Mouse (Mus musculus) myocyte (in vitro differentiated cells): ENCODE measurements at regions not wholly inside any gene's neighbourhood (a gene's known extent, or its start where the extent isn't known, plus 50 kb on each side); places are given as distances from the start of the nearest gene placed in this dataset.

ENCODE experiments used
- H3K27me3 ChIP-seq: one replicate; pipeline ENCODE4 v1.6.1; 2011; ENCODE audit not compliant: control insufficient read depth, insufficient read depth, insufficient read length
- H3K36me3 ChIP-seq: one replicate; pipeline ENCODE4 v1.6.1; 2011; ENCODE audit not compliant: control insufficient read depth, insufficient read depth
- H3K4me2 ChIP-seq: one replicate; pipeline ENCODE4 v1.6.1; 2011; ENCODE audit warnings: low read depth, control low read depth
- H3K4me3 ChIP-seq: one replicate; pipeline ENCODE4 v1.5.1; 2011; ENCODE audit warnings: mild to moderate bottlenecking, control low read depth, moderate library complexity
- H3K79me2 ChIP-seq: one replicate; pipeline ENCODE4 v1.6.1; 2011; ENCODE audit not compliant: control insufficient read depth, insufficient read depth
- H3ac ChIP-seq: one replicate; pipeline ENCODE4 v1.6.1; 2011; ENCODE audit not compliant: control insufficient read depth, insufficient read length
- CEBPB ChIP-seq: IDR thresholded peaks from 2 replicates; pipeline ENCODE4 v1.6.1; 2011; ENCODE audit warnings: mild to moderate bottlenecking, moderate library complexity; ENCODE audit not compliant: poor library complexity, insufficient read depth, severe bottlenecking
- E2F4 ChIP-seq: IDR thresholded peaks from one replicate; pipeline ENCODE4 v1.6.1; 2011; ENCODE audit warnings: mild to moderate bottlenecking, control low read depth, moderate library complexity; ENCODE audit not compliant: insufficient read depth
- MAX ChIP-seq: IDR thresholded peaks from one replicate; pipeline ENCODE4 v1.6.1; 2011; ENCODE audit warnings: low read depth, mild to moderate bottlenecking, control low read depth
- MYOD1 ChIP-seq, 3 experiments: IDR thresholded peaks; one replicate each; pipeline ENCODE4 v1.6.1; 2011; ENCODE audit warnings: control low read depth in 2 of 3, low read depth in 2 of 3, mild to moderate bottlenecking in 2 of 3, moderate library complexity in 1 of 3; ENCODE audit not compliant: insufficient read length in 2 of 3, control insufficient read depth in 1 of 3
- MYOG ChIP-seq, 3 experiments: IDR thresholded peaks; one replicate each; pipeline ENCODE4 v1.6.1; 2011; ENCODE audit warnings: control low read depth in 2 of 3, low read depth in 2 of 3, mild to moderate bottlenecking in 2 of 3; ENCODE audit not compliant: insufficient read length in 2 of 3, control insufficient read depth in 1 of 3, insufficient read depth in 1 of 3
- POLR2A ChIP-seq: IDR thresholded peaks from one replicate; pipeline ENCODE4 v1.6.1; 2011; ENCODE audit warnings: low read depth, mild to moderate bottlenecking, control low read depth, moderate library complexity; ENCODE audit not compliant: insufficient read length
- POLR2AphosphoS2 ChIP-seq: IDR thresholded peaks from one replicate; pipeline ENCODE4 v1.6.1; 2011; ENCODE audit warnings: low read depth, control low read depth; ENCODE audit not compliant: insufficient read length
- REST ChIP-seq: IDR thresholded peaks from one replicate; pipeline ENCODE4 v1.6.1; 2011; ENCODE audit warnings: mild to moderate bottlenecking, control low read depth, moderate library complexity; ENCODE audit not compliant: insufficient read depth, insufficient read length
- SRF ChIP-seq: IDR thresholded peaks from one replicate; pipeline ENCODE4 v1.6.1; 2011; ENCODE audit warnings: low read depth; ENCODE audit not compliant: control insufficient read depth, insufficient read length
- TCF12 ChIP-seq: IDR thresholded peaks from one replicate; pipeline ENCODE4 v1.6.1; 2011; ENCODE audit warnings: mild to moderate bottlenecking, control low read depth; ENCODE audit not compliant: poor library complexity, insufficient read depth, severe bottlenecking
- TCF3 ChIP-seq: IDR thresholded peaks from one replicate; pipeline ENCODE4 v1.6.1; 2011; ENCODE audit warnings: low read depth, control low read depth; ENCODE audit not compliant: insufficient read length
- USF1 ChIP-seq: IDR thresholded peaks from one replicate; pipeline ENCODE4 v1.6.1; 2011; ENCODE audit warnings: low read depth, mild to moderate bottlenecking, control low read depth, moderate library complexity

GRCm38 (mm10) chr1:81904056-81904455 is 328.9 kb upstream of the Gm9747 start:
- Histone ChIP-seq H3K4me3 (no peak overlapping the region), H3K79me2 (no peaks in the 10 kb centered on the region), H3K36me3 (no peaks in the 10 kb centered on the region), H3K27me3 (no peaks in the 10 kb centered on the region), H3ac (no peak overlapping the region), H3K4me2 (no peak overlapping the region)
- TF ChIP-seq MYOG (IDR thresholded peaks at IDR 0.05; ENCODE audit: control insufficient read depth in 1 of 3, insufficient read depth in 1 of 3, insufficient read length in 2 of 3, low read depth in 2 of 3) (no peak), POLR2A (no peak), TCF3 (no peak), CEBPB (no peak), MAX (no peak), SRF (no peak), REST (no peak), TCF12 (no peak), MYOD1 (IDR thresholded peaks at IDR 0.05; ENCODE audit: control insufficient read depth in 1 of 3, insufficient read length in 2 of 3, low read depth in 2 of 3) (no peak), POLR2AphosphoS2 (no peak)

GRCm38 (mm10) chr1:81912607-81913006 is 320.3 kb upstream of the Gm9747 start:
- TF ChIP-seq POLR2AphosphoS2 (no peak), E2F4 (no peak), SRF (no peak), TCF12 (no peak), USF1 (no peak), TCF3 (no peak), MYOD1 (IDR thresholded peaks at IDR 0.05; ENCODE audit: control insufficient read depth in 1 of 3, insufficient read length in 2 of 3, low read depth in 2 of 3) (no peak), POLR2A (no peak), REST (no peak), CEBPB (no peak), MYOG (IDR thresholded peaks at IDR 0.05; ENCODE audit: control insufficient read depth in 1 of 3, insufficient read depth in 1 of 3, insufficient read length in 2 of 3, low read depth in 2 of 3) (no peak)
- Histone ChIP-seq H3ac (no peak overlapping the region), H3K4me2 (peak overlapping the region; percentile 3), H3K79me2 (no peaks in the 10 kb centered on the region), H3K4me3 (no peak overlapping the region), H3K36me3 (no peaks in the 10 kb centered on the region), H3K27me3 (no peaks in the 10 kb centered on the region)

GRCm38 (mm10) chr1:81913561-81913964 is 319.3 kb upstream of the Gm9747 start:
- no peak overlapping the region for H3K4me2 ChIP-seq
- H3K27me3 ChIP-seq, result no peaks in the 10 kb centered on the region
- H3K79me2 ChIP-seq, result no peaks in the 10 kb centered on the region
- H3K4me3 ChIP-seq, result no peak overlapping the region
- no peak overlapping the region for H3ac ChIP-seq
- no peaks in the 10 kb centered on the region for H3K36me3 ChIP-seq
- TF ChIP-seq USF1 (no peak), SRF (no peak), MAX (no peak), CEBPB (peak; percentile 69; the same call in 1 of the 2 replicates), POLR2AphosphoS2 (no peak), POLR2A (no peak), TCF12 (no peak), E2F4 (no peak), MYOG (IDR thresholded peaks at IDR 0.05; ENCODE audit: control insufficient read depth in 1 of 3, insufficient read depth in 1 of 3, insufficient read length in 2 of 3, low read depth in 2 of 3) (peak in 1 of 3 experiments; percentile 8), TCF3 (no peak), MYOD1 (IDR thresholded peaks at IDR 0.05; ENCODE audit: control insufficient read depth in 1 of 3, insufficient read length in 2 of 3, low read depth in 2 of 3) (peak in 2 of 3 experiments; percentile 51 to 76), REST (no peak)

GRCm38 (mm10) chr1:81916840-81917239 is 316.1 kb upstream of the Gm9747 start:
- TF ChIP-seq POLR2A, result no peak
- TF ChIP-seq TCF12, result no peak
- TF ChIP-seq MYOG (IDR thresholded peaks at IDR 0.05; ENCODE audit: control insufficient read depth in 1 of 3, insufficient read depth in 1 of 3, insufficient read length in 2 of 3, low read depth in 2 of 3), result no peak
- TF ChIP-seq MYOD1 (IDR thresholded peaks at IDR 0.05; ENCODE audit: control insufficient read depth in 1 of 3, insufficient read length in 2 of 3, low read depth in 2 of 3), result no peak
- no peak for TF ChIP-seq SRF
- TF ChIP-seq USF1, result no peak
- H3K79me2 ChIP-seq, result no peaks in the 10 kb centered on the region
- no peak overlapping the region for H3K4me3 ChIP-seq
- H3K27me3 ChIP-seq, result no peaks in the 10 kb centered on the region
- no peak overlapping the region for H3K4me2 ChIP-seq
- no peak overlapping the region for H3ac ChIP-seq
- H3K36me3 ChIP-seq, result no peaks in the 10 kb centered on the region

- Histone ChIP-seq H3K4me3 (no peak overlapping the region), H3ac (no peak overlapping the region), H3K27me3 (no peaks in the 10 kb centered on the region), H3K4me2 (no peak overlapping the region), H3K36me3 (no peaks in the 10 kb centered on the region), H3K79me2 (no peaks in the 10 kb centered on the region)
- TF ChIP-seq REST, result no peak
- no peak for TF ChIP-seq TCF3
- no peak for TF ChIP-seq USF1
- TF ChIP-seq POLR2AphosphoS2, result no peak
- TF ChIP-seq CEBPB, result no peak
- TF ChIP-seq SRF, result no peak
- TF ChIP-seq E2F4, result no peak
- TF ChIP-seq POLR2A, result no peak
- no peak for TF ChIP-seq TCF12
- TF ChIP-seq MYOD1 (IDR thresholded peaks at IDR 0.05; ENCODE audit: control insufficient read depth in 1 of 3, insufficient read length in 2 of 3, low read depth in 2 of 3), result no peak
- no peak for TF ChIP-seq MAX
- no peak for TF ChIP-seq MYOG (IDR thresholded peaks at IDR 0.05; ENCODE audit: control insufficient read depth in 1 of 3, insufficient read depth in 1 of 3, insufficient read length in 2 of 3, low read depth in 2 of 3)
Measured at GRCm38 (mm10) chr1:81927721-81928120, 305.2 kb upstream of the Gm9747 start.
